Mouse (Mus musculus) intestine, embryonic 14.5 days (tissue): Measurements from ENCODE around the gene Mybpc2. TPM values are rescaled to one million over a fixed set of nuclear protein-coding genes. Genes with fewer than 3 reads are reported as not detected.

Experiments used
- ATAC-seq: fragments of 200-750 bp; cut with Nextera tagmentation; replicated peaks from 2 replicates; pipeline ENCODE4 v1.8.0; 2017; ENCODE audit warnings: low read depth, moderate number of reproducible peaks, moderate TSS enrichment, moderate library complexity; ENCODE audit not compliant: low FRiP score, low TSS enrichment
- DNase-seq: peaks from one replicate; pipeline ENCODE4 v3.0.0-alpha.2; 2018; ENCODE audit warnings: low spot score
- H3K27ac ChIP-seq: fragments of 300-500 bp; sonication (generic); 2 replicates; pipeline ENCODE4 v1.5.1; 2014; ENCODE audit warnings: low read depth, mild to moderate bottlenecking, control low read depth
- H3K27me3 ChIP-seq: fragments of 300-500 bp; sonication (generic); replicated peaks from 2 replicates; pipeline ENCODE4 v1.6.1; 2014; ENCODE audit warnings: low read length, control low read depth; ENCODE audit not compliant: control insufficient read depth, insufficient read depth
- H3K36me3 ChIP-seq: fragments of 300-500 bp; sonication (generic); 2 replicates; pipeline ENCODE4 v1.6.1; 2014; ENCODE audit warnings: low read length, control low read depth; ENCODE audit not compliant: control insufficient read depth, insufficient read depth
- H3K4me1 ChIP-seq: fragments of 300-500 bp; sonication (generic); replicated peaks from 2 replicates; pipeline ENCODE4 v1.6.1; 2014; ENCODE audit warnings: low read length, control low read depth, mixed read lengths; ENCODE audit not compliant: control insufficient read depth, insufficient read depth
- H3K4me2 ChIP-seq: fragments of 300-500 bp; sonication (generic); 2 replicates; pipeline ENCODE4 v1.6.1; 2014; ENCODE audit warnings: low read length
- H3K4me3 ChIP-seq: fragments of 300-500 bp; sonication (generic); 2 replicates; pipeline ENCODE4 v1.5.1; 2014; ENCODE audit warnings: low read depth, low read length, control low read depth, mixed read lengths
- H3K9ac ChIP-seq: fragments of 300-500 bp; sonication (generic); 2 replicates; pipeline ENCODE4 v1.6.1; 2014; ENCODE audit warnings: mild to moderate bottlenecking, low read length
- H3K9me3 ChIP-seq: fragments of 300-500 bp; sonication (generic); 2 replicates; pipeline ENCODE4 v1.6.1; 2016; ENCODE audit warnings: low read length, control low read depth; ENCODE audit not compliant: control insufficient read depth
- WGBS: fragments of 180-500 bp; shearing (Covaris S2); extraction: QIAGEN DNeasy Blood & Tissue Kit; methylation state at CpG from one replicate; pipeline ENCODE4 v1.1.7; 2014; 5-methylcytosine and 5-hydroxymethylcytosine counted together
- polyA plus RNA-seq: library from polyadenylated mRNA; unstranded; fragments of >200 nt; fragmentation: Nextera tagmentation; extraction: Ambion mirVana; gene quantifications from 2 replicates; pipeline ENCODE4 v1.2.1, GENCODE M21; 2014

Mybpc2 gene
- polyA plus RNA-seq, 1 experiment from 2014 or later, result 0.32 TPM

GRCm38 (mm10) chr7:44531946-44532732, 7.7 kb upstream of the Mybpc2 start, which contains the start of gene Spib:
TSS of gene Spib (minus strand) at chr7:44532071.
- no peak within 1 kb of the TSS for H3K27ac ChIP-seq
- 0 out of 2 replicates have a peak, but pooled peaks cover 3% of the 10 kb centered on the region for H3K4me1 ChIP-seq
- DNase-seq (no peak), ATAC-seq (no peak)
- H3K9me3 ChIP-seq, result no peaks in the 10 kb centered on the region
- WGBS, result 81% methylated on average over 4 of the region's 4 CpGs
- H3K4me2 ChIP-seq, result no peak within 1 kb of the TSS
- no peak within 1 kb of the TSS for H3K9ac ChIP-seq
- peaks cover 3% of the 10 kb centered on the region; the same call in 1 of the 2 replicates for H3K27me3 ChIP-seq
- H3K4me3 ChIP-seq, result no peak within 1 kb of the TSS
- peaks cover 44% of the 10 kb centered on the region for H3K36me3 ChIP-seq

- Histone ChIP-seq H3K4me3 (no peak overlapping the region), H3K9ac (no peak overlapping the region), H3K27me3 (peaks cover 4% of the 10 kb centered on the region; the same call in 1 of the 2 replicates), H3K36me3 (peaks cover 35% of the 10 kb centered on the region), H3K4me2 (no peak overlapping the region), H3K9me3 (no peaks in the 10 kb centered on the region), H3K27ac (no peak overlapping the region), H3K4me1 (0 out of 2 replicates have a peak, but pooled peaks cover 3% of the 10 kb centered on the region)
- DNase-seq, result no peak
- no peak for ATAC-seq
- 49% methylated on average over 5 of the region's 5 CpGs for WGBS
Observed at GRCm38 (mm10) chr7:44531207-44531606, 6.8 kb upstream of the Mybpc2 start.

- no peak for DNase-seq
- Histone ChIP-seq H3K27me3 (peaks cover 9% of the 10 kb centered on the region), H3K4me2 (no peak overlapping the region), H3K9me3 (no peaks in the 10 kb centered on the region), H3K27ac (no peak overlapping the region), H3K36me3 (peaks cover 28% of the 10 kb centered on the region), H3K4me1 (0 out of 2 replicates have a peak, but pooled peaks cover 3% of the 10 kb centered on the region), H3K9ac (no peak overlapping the region), H3K4me3 (no peak overlapping the region)
- ATAC-seq, result no peak
- 77% methylated on average over 3 of the region's 3 CpGs for WGBS
Observed at GRCm38 (mm10) chr7:44530507-44530906, 6.1 kb upstream of the Mybpc2 start.

- H3K36me3 ChIP-seq, result peaks cover 18% of the 10 kb centered on the region
- H3K4me1 ChIP-seq, result 0 out of 2 replicates have a peak, but pooled peaks cover 3% of the 10 kb centered on the region
- H3K4me2 ChIP-seq, result no peak overlapping the region
- DNase-seq, result no peak
- H3K9ac ChIP-seq, result no peak overlapping the region
- ATAC-seq, result no peak
- H3K4me3 ChIP-seq, result no peak overlapping the region
- WGBS, result 65% methylated on average over 5 of the region's 5 CpGs
- no peaks in the 10 kb centered on the region for H3K9me3 ChIP-seq
- no peak overlapping the region for H3K27ac ChIP-seq
- H3K27me3 ChIP-seq, result peaks cover 19% of the 10 kb centered on the region
Observed at GRCm38 (mm10) chr7:44529518-44529917, 5.1 kb upstream of the Mybpc2 start.

- no peak overlapping the region for H3K27ac ChIP-seq
- H3K4me2 ChIP-seq, result peak overlapping the region; percentile 64
- peak; percentile 85 for DNase-seq
- 0 out of 2 replicates have a peak overlapping the region, but pooled peaks have one; percentile 20 for H3K9ac ChIP-seq
- peak; percentile 30; the same call in 1 of the 2 replicates for ATAC-seq
- H3K27me3 ChIP-seq, result peaks cover 37% of the 10 kb centered on the region
- H3K4me1 ChIP-seq, result 0 out of 2 replicates have a peak, but pooled peaks cover 3% of the 10 kb centered on the region
- 7% methylated on average over 40 of the region's 40 CpGs for WGBS
- no peaks in the 10 kb centered on the region for H3K9me3 ChIP-seq
- 0 out of 2 replicates have a peak, but pooled peaks cover 1% of the 10 kb centered on the region for H3K36me3 ChIP-seq
- H3K4me3 ChIP-seq, result peak overlapping the region; percentile 34
Observed at GRCm38 (mm10) chr7:44527483-44528398, 3.3 kb upstream of the Mybpc2 start.

- no peaks in the 10 kb centered on the region for H3K9me3 ChIP-seq
Observed at GRCm38 (mm10) chr7:44526414-44527154, 2.1 kb upstream of the Mybpc2 start.

GRCm38 (mm10) chr7:44525126-44525832, 823 bp upstream of the Mybpc2 start:
- Histone ChIP-seq H3K4me1 (0 out of 2 replicates have a peak, but pooled peaks cover 3% of the 10 kb centered on the region), H3K27me3 (peaks cover 57% of the 10 kb centered on the region), H3K36me3 (no peaks in the 10 kb centered on the region), H3K9me3 (no peaks in the 10 kb centered on the region), H3K4me3 (no peak overlapping the region), H3K4me2 (peak overlapping the region; percentile 25; the same call in 1 of the 2 replicates), H3K9ac (no peak overlapping the region), H3K27ac (no peak overlapping the region)
- ATAC-seq (no peak), DNase-seq (no peak)
- 18% methylated on average over 22 of the region's 22 CpGs for WGBS

More at GRCm38 (mm10) chr7:44526414-44527154, 2.1 kb upstream of the Mybpc2 start:
- Histone ChIP-seq H3K4me2 (no peak overlapping the region), H3K27me3 (peaks cover 49% of the 10 kb centered on the region), H3K36me3 (no peaks in the 10 kb centered on the region), H3K4me3 (no peak overlapping the region), H3K27ac (no peak overlapping the region), H3K4me1 (0 out of 2 replicates have a peak, but pooled peaks cover 3% of the 10 kb centered on the region), H3K9ac (no peak overlapping the region)
- DNase-seq, result no peak
- ATAC-seq, result no peak
- 87% methylated on average over 14 of the region's 14 CpGs for WGBS
